Mouse (Mus musculus) thymus, postnatal 0 days (tissue): ENCODE measurements around the gene Nrxn3. TPM values are rescaled to one million over a fixed set of nuclear protein-coding genes. Genes with fewer than 3 reads are reported as not detected.

Experiments used
- DNase-seq: peaks from one replicate; pipeline ENCODE4 v3.0.0-alpha.2; 2015; ENCODE audit warnings: low spot score
- polyA plus RNA-seq: library from polyadenylated mRNA; unstranded; fragments of >200 nt; fragmentation: Nextera tagmentation; extraction: Ambion mirVana; gene quantifications from 2 replicates; pipeline ENCODE4 v1.2.1, GENCODE M21; 2015

Gene Nrxn3
- polyA plus RNA-seq, 1 experiment from 2014 or later = 0.17 TPM

GRCm38 (mm10) chr12:88926306-88926705, 203.6 kb downstream of the Nrxn3 start:
- DNase-seq = no peak

- DNase-seq = no peak
Observed at GRCm38 (mm10) chr12:88931713-88932112, 209.0 kb downstream of the Nrxn3 start.

- no peak for DNase-seq
Observed at GRCm38 (mm10) chr12:88939679-88940078, 217.0 kb downstream of the Nrxn3 start.

- peak; percentile 55 for DNase-seq
Observed at GRCm38 (mm10) chr12:88944967-88945366, 222.3 kb downstream of the Nrxn3 start.

- DNase-seq = no peak
Observed at GRCm38 (mm10) chr12:88949870-88950269, 227.2 kb downstream of the Nrxn3 start.

- DNase-seq = no peak
Observed at GRCm38 (mm10) chr12:88952937-88953600, 230.4 kb downstream of the Nrxn3 start.

GRCm38 (mm10) chr12:88953801-88954200, 231.1 kb downstream of the Nrxn3 start:
- DNase-seq = no peak

GRCm38 (mm10) chr12:88957431-88957830, 234.8 kb downstream of the Nrxn3 start:
- no peak for DNase-seq

GRCm38 (mm10) chr12:88960817-88961216, 238.1 kb downstream of the Nrxn3 start:
- no peak for DNase-seq

- no peak for DNase-seq
Observed at GRCm38 (mm10) chr12:88966329-88966728, 243.7 kb downstream of the Nrxn3 start.

GRCm38 (mm10) chr12:88976621-88977020, 253.9 kb downstream of the Nrxn3 start:
- no peak for DNase-seq

- DNase-seq = no peak
Observed at GRCm38 (mm10) chr12:88983688-88984330, 261.1 kb downstream of the Nrxn3 start.

GRCm38 (mm10) chr12:88984375-88984774, 261.7 kb downstream of the Nrxn3 start:
- DNase-seq = no peak

- DNase-seq = no peak
Observed at GRCm38 (mm10) chr12:88984804-88985203, 262.1 kb downstream of the Nrxn3 start.

GRCm38 (mm10) chr12:88987046-88987445, 264.4 kb downstream of the Nrxn3 start:
- no peak for DNase-seq

- DNase-seq = no peak
Observed at GRCm38 (mm10) chr12:88990753-88991152, 268.1 kb downstream of the Nrxn3 start.

GRCm38 (mm10) chr12:88992141-88992540, 269.5 kb downstream of the Nrxn3 start:
- DNase-seq = peak; percentile 17

- DNase-seq = no peak
Observed at GRCm38 (mm10) chr12:88993788-88994187, 271.1 kb downstream of the Nrxn3 start.

- DNase-seq = no peak
Observed at GRCm38 (mm10) chr12:89016436-89016835, 293.8 kb downstream of the Nrxn3 start.

GRCm38 (mm10) chr12:89025180-89025579, 302.5 kb downstream of the Nrxn3 start:
- no peak for DNase-seq

GRCm38 (mm10) chr12:89035984-89036618, 313.4 kb downstream of the Nrxn3 start:
- no peak for DNase-seq

- no peak for DNase-seq
Observed at GRCm38 (mm10) chr12:89040151-89040550, 317.5 kb downstream of the Nrxn3 start.
